Mouse (Mus musculus) kidney, embryonic 14.5 days (tissue): ENCODE data around the gene Ppfia3. TPM values are rescaled to one million over a fixed set of nuclear protein-coding genes. Genes with fewer than 3 reads are reported as not detected.
"Not testable (repeated sequence)": the region's sequence is repeated elsewhere in the genome, so short reads cannot be mapped to it uniquely, and the experiment has no call there.

ENCODE experiments used
- ATAC-seq: fragments of 200-750 bp; cut with Nextera tagmentation; 2 replicates; pipeline ENCODE4 v1.8.0; 2017; ENCODE audit warnings: moderate number of reproducible peaks, mild to moderate bottlenecking, moderate TSS enrichment, moderate library complexity; ENCODE audit not compliant: low FRiP score, low TSS enrichment
- H3K27ac ChIP-seq: fragments of 300-500 bp; sonication (generic); 2 replicates; pipeline ENCODE4 v1.5.1; 2014; ENCODE audit warnings: low read depth, mild to moderate bottlenecking, low read length, moderate library complexity, mixed read lengths
- H3K27me3 ChIP-seq: fragments of 300-500 bp; sonication (generic); 2 replicates; pipeline ENCODE4 v1.6.1; 2014; ENCODE audit warnings: mild to moderate bottlenecking, low read length; ENCODE audit not compliant: control insufficient read depth, insufficient read depth
- H3K36me3 ChIP-seq: fragments of 300-500 bp; sonication (generic); 2 replicates; pipeline ENCODE4 v1.6.1; 2014; ENCODE audit warnings: low read length, mixed read lengths; ENCODE audit not compliant: control insufficient read depth, insufficient read depth
- H3K4me1 ChIP-seq: fragments of 300-500 bp; sonication (generic); 2 replicates; pipeline ENCODE4 v1.6.1; 2014; ENCODE audit warnings: low read length, mixed read lengths; ENCODE audit not compliant: control insufficient read depth, insufficient read depth
- H3K4me2 ChIP-seq: fragments of 300-500 bp; sonication (generic); replicated peaks from 2 replicates; pipeline ENCODE4 v1.6.1; 2014; ENCODE audit warnings: low read depth, mild to moderate bottlenecking, low read length
- H3K4me3 ChIP-seq: fragments of 300-500 bp; sonication (generic); 2 replicates; pipeline ENCODE4 v1.5.1; 2014; ENCODE audit warnings: mild to moderate bottlenecking, low read length
- H3K9ac ChIP-seq: fragments of 300-500 bp; sonication (generic); 2 replicates; pipeline ENCODE4 v1.6.1; 2014; ENCODE audit warnings: low read depth, mild to moderate bottlenecking, low read length, moderate library complexity
- H3K9me3 ChIP-seq: fragments of 300-500 bp; sonication (generic); 2 replicates; pipeline ENCODE4 v1.6.1; 2016; ENCODE audit warnings: low read length; ENCODE audit not compliant: control insufficient read depth
- WGBS: fragments of 180-500 bp; shearing (Covaris S2); extraction: QIAGEN DNeasy Blood & Tissue Kit; methylation state at CpG from one replicate; pipeline ENCODE4 v1.1.7; 2014; 5-methylcytosine and 5-hydroxymethylcytosine counted together
- polyA plus RNA-seq: library from polyadenylated mRNA; unstranded; fragments of >200 nt; fragmentation: Nextera tagmentation; extraction: Ambion mirVana; gene quantifications from 2 replicates; pipeline ENCODE4 v1.2.1, GENCODE M21; 2014

The Ppfia3 gene
- polyA plus RNA-seq, 1 experiment from 2014 or later, result 7.6 TPM

- Histone ChIP-seq H3K4me2 (no peak overlapping the region), H3K27me3 (peaks cover 76% of the 10 kb centered on the region), H3K9me3 (no peaks in the 10 kb centered on the region), H3K4me1 (peaks cover 11% of the 10 kb centered on the region; the same call in 1 of the 2 replicates), H3K27ac (no peak overlapping the region), H3K4me3 (no peak overlapping the region), H3K36me3 (no peaks in the 10 kb centered on the region), H3K9ac (no peak overlapping the region)
- WGBS, result 70% methylated on average over 7 of the region's 7 CpGs
- ATAC-seq, result no peak
Measured at GRCm38 (mm10) chr7:45408351-45408750, 41.5 kb upstream of the Ppfia3 start.

DNA sequence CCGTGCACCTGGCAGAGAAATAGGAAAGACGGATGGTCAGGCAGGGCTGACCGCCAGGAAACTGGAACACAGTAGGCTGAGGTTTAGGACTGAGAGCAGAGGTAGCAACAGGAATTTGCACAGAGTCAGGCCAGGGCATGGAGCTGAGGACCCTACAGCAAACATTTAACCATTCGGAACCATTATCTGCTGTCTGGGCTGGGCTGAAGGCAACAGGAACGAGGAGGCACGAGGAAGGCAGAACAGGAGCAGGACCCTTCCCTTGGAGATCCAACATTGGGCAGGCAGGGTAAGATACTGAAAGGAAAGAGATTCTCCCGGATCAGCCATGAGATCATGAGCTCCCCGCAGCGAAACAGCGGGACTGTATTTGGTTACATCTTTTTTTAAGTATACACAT lies 41.0 kb upstream of the Ppfia3 start:
- Histone ChIP-seq H3K9me3 (no peaks in the 10 kb centered on the region), H3K4me3 (no peak overlapping the region), H3K9ac (no peak overlapping the region), H3K36me3 (no peaks in the 10 kb centered on the region), H3K4me1 (peaks cover 8% of the 10 kb centered on the region; the same call in 1 of the 2 replicates), H3K4me2 (no peak overlapping the region), H3K27ac (no peak overlapping the region), H3K27me3 (peaks cover 71% of the 10 kb centered on the region)
- ATAC-seq, result no peak
- 77% methylated on average over 10 of the region's 10 CpGs for WGBS

GRCm38 (mm10) chr7:45406157-45407156 lies 39.6 kb upstream of the Ppfia3 start:
- H3K36me3 ChIP-seq, result no peaks in the 10 kb centered on the region
- WGBS, result 1% methylated on average over 113 of the region's 114 CpGs
- peaks cover 61% of the 10 kb centered on the region for H3K27me3 ChIP-seq
- H3K4me3 ChIP-seq, result peak overlapping the region; percentile 40
- H3K27ac ChIP-seq, result no peak overlapping the region
- no peaks in the 10 kb centered on the region for H3K9me3 ChIP-seq
- H3K4me1 ChIP-seq, result peaks cover 8% of the 10 kb centered on the region; the same call in 1 of the 2 replicates
- peak overlapping the region; percentile 52 for H3K4me2 ChIP-seq
- no peak for ATAC-seq
- peak overlapping the region; percentile 34 for H3K9ac ChIP-seq

GRCm38 (mm10) chr7:45405091-45406075 lies 38.6 kb upstream of the Ppfia3 start, which contains the start of gene Kcna7:
Gene Kcna7 (plus strand): TSS chr7:45405653.
- 14% methylated on average over 28 of the region's 28 CpGs for WGBS
- no peaks in the 10 kb centered on the region for H3K36me3 ChIP-seq
- peaks cover 8% of the 10 kb centered on the region; the same call in 1 of the 2 replicates for H3K4me1 ChIP-seq
- H3K4me3 ChIP-seq, result peak within 1 kb of the TSS; percentile 40
- no peak within 1 kb of the TSS for H3K27ac ChIP-seq
- peak within 1 kb of the TSS; percentile 52 for H3K4me2 ChIP-seq
- H3K9me3 ChIP-seq, result no peaks in the 10 kb centered on the region
- peaks cover 53% of the 10 kb centered on the region for H3K27me3 ChIP-seq
- peak within 1 kb of the TSS; percentile 34; the same call in 1 of the 2 replicates for H3K9ac ChIP-seq
- ATAC-seq, result no peak

GRCm38 (mm10) chr7:45403532-45404261 lies 36.9 kb upstream of the Ppfia3 start:
- H3K27me3 ChIP-seq, result peaks cover 37% of the 10 kb centered on the region
- no peaks in the 10 kb centered on the region for H3K36me3 ChIP-seq
- 46% methylated on average over 6 of the region's 6 CpGs for WGBS
- H3K4me1 ChIP-seq, result peaks cover 8% of the 10 kb centered on the region; the same call in 1 of the 2 replicates
- H3K27ac ChIP-seq, result no peak overlapping the region
- H3K4me3 ChIP-seq, result no peak overlapping the region
- no peak overlapping the region for H3K9ac ChIP-seq
- H3K9me3 ChIP-seq, result no peaks in the 10 kb centered on the region
- no peak overlapping the region for H3K4me2 ChIP-seq
- ATAC-seq, result no peak

GRCm38 (mm10) chr7:45401521-45402085 lies 34.8 kb upstream of the Ppfia3 start:
- WGBS, result 69% methylated on average over 10 of the region's 10 CpGs

DNA sequence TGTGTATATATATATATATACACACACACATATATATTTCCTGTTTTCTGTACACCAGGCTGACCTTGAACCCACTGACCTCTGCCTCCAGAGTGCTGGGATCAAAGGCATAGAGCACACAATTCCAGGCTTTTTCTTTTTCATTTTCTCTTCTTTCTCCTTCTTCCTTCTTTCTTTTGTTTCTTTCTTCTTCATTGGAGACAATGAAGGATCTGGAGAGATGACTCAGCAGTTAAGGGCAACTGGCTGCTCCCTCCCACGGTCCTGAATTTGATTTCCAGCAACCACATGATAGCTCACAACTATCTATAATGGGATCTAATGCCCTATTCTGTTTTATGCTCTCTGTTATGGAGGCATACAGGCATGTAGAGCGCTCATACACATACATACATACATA lies 30.0 kb upstream of the Ppfia3 start:
- H3K27me3 ChIP-seq, result no peaks in the 10 kb centered on the region
- H3K9ac ChIP-seq, result no peak overlapping the region
- whole genome bisulfite sequencing, result 79% methylated on average over 2 of the region's 2 CpGs

More at GRCm38 (mm10) chr7:45401521-45402085, 34.8 kb upstream of the Ppfia3 start:
- Histone ChIP-seq H3K9ac (no peak overlapping the region), H3K4me2 (no peak overlapping the region), H3K4me1 (peaks cover 6% of the 10 kb centered on the region; the same call in 1 of the 2 replicates), H3K9me3 (no peaks in the 10 kb centered on the region), H3K27me3 (peaks cover 16% of the 10 kb centered on the region), H3K36me3 (no peaks in the 10 kb centered on the region), H3K4me3 (no peak overlapping the region), H3K27ac (no peak overlapping the region)
- ATAC-seq, result no peak

GRCm38 (mm10) chr7:45396337-45396775 lies 29.5 kb upstream of the Ppfia3 start:
- WGBS, result 3% methylated on average over 3 of the region's 3 CpGs
- not testable (repeated sequence) for H3K9ac ChIP-seq, H3K27ac ChIP-seq, ATAC-seq, H3K27me3 ChIP-seq, H3K9me3 ChIP-seq
- H3K4me3 ChIP-seq, result peak overlapping the region; percentile 46
- H3K4me1 ChIP-seq, result peaks cover 14% of the 10 kb centered on the region
- H3K36me3 ChIP-seq, result peaks cover 29% of the 10 kb centered on the region
- peak overlapping the region; percentile 55 for H3K4me2 ChIP-seq

More for the DNA sequence above, 30.0 kb upstream of the Ppfia3 start:
- Histone ChIP-seq H3K36me3 (peaks cover 25% of the 10 kb centered on the region), H3K9me3 (no peaks in the 10 kb centered on the region), H3K4me3 (no peak overlapping the region), H3K4me1 (peaks cover 14% of the 10 kb centered on the region), H3K4me2 (no peak overlapping the region), H3K27ac (no peak overlapping the region)
- ATAC-seq, result no peak
